In the genomic region with DNA sequence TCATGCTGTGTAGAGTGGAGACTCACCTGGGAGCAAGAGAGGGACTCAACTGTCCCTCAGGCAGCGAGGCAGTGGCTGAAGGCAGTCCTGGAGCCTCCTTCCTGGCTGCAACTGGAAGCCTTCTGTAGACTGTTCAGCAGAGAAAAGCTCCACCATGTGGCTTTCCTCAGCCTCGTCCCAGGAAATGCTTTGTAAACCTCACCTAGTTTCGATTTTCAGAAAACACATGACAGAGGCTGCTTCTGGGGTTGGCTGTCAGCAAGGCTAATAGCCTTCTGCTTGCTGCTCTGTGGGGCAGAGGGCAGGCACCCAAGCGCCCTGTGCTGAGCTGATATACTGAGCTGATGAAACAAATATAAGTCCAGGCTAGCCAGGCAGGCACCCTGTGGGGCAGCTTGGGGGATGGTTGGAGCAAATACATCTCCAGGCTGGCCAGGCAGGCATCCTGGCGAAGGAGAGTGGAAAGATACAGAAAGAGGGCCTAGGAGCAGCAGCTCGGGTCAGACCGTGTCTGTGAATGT, we compare ENCODE assay signal across 7 mouse cellular contexts. TPM values are rescaled to one million over a fixed set of nuclear protein-coding genes. Genes with fewer than 3 reads are reported as not detected.
DNase-seq lines count a peak whose midpoint lies in the region; ATAC-seq and TF ChIP-seq lines count a peak whose summit lies in the region.

TSS of gene Lgals3bp (minus strand) at position 333 of the 521 bp plus-strand sequence.

- no peak for TF ChIP-seq CTCF in bone marrow, adult 2 months (IDR thresholded peaks at IDR 0.05; ENCODE audit: control insufficient read depth, insufficient read depth, low read length)
- TF ChIP-seq CTCF in lung, adult 2 months (IDR thresholded peaks at IDR 0.05; ENCODE audit: insufficient read depth, low read length) = peak; percentile 26; the same call in 1 of the 2 replicates

- peak within 1 kb of the TSS; percentile 60 for H3K4me3 ChIP-seq in bone marrow, adult 2 months (replicated peaks; ENCODE audit: control insufficient read depth, low read depth, low read length)
- H3K4me3 ChIP-seq in lung, adult 2 months (replicated peaks; ENCODE audit: extremely low read depth, low read depth, low read length) = peak within 1 kb of the TSS; percentile 46

- DNase-seq in NIH3T3 (ENCODE audit: low read depth) = peak; percentile 90
- DNase-seq in fibroblast of lung, adult 2 months (ENCODE audit: low read depth) = peak; percentile 91
- DNase-seq in layer of hippocampus, adult 9-11 months = peak; percentile 69
- DNase-seq in lung, adult 2 months = peak; percentile 48
- DNase-seq in right cerebral cortex, postnatal 25 days = peak; percentile 42

- ATAC-seq in hematopoietic stem cell, adult 5-6 weeks (replicated peaks in 1 of 2; ENCODE audit: insufficient read depth in 1 of 2, low FRiP score in 2 of 2, low TSS enrichment in 1 of 2, low read depth in 1 of 2, poor library complexity in 2 of 2, severe bottlenecking in 2 of 2) = peak; percentile 78 to 79

- TF ChIP-seq POLR2A in bone marrow, adult 2 months (IDR thresholded peaks at IDR 0.05; ENCODE audit: borderline replicate concordance, control insufficient read depth, low read depth, low read length) = peak; percentile 60
- TF ChIP-seq POLR2A in lung, adult 2 months (IDR thresholded peaks at IDR 0.05; ENCODE audit: borderline replicate concordance, extremely low read depth, low read depth, low read length) = peak; percentile 63; the same call in 1 of the 2 replicates

- peak within 1 kb of the TSS; percentile 58 for H3K27ac ChIP-seq in bone marrow, adult 2 months (ENCODE audit: control insufficient read depth, insufficient read depth, low read depth, low read length, poor library complexity)

- 11% methylated on average over 7 of the region's 7 CpGs for WGBS in bone marrow, adult 2 months
- 13% methylated on average over 7 of the region's 7 CpGs for WGBS in lung, adult 2 months

- peaks cover 4% of the 10 kb centered on the region for H3K4me1 ChIP-seq in bone marrow, adult 2 months (ENCODE audit: control insufficient read depth, insufficient read depth, low read length)
- H3K4me1 ChIP-seq in lung, adult 2 months (ENCODE audit: control insufficient read depth, insufficient read depth, low read length) = peaks cover 19% of the 10 kb centered on the region

RNA-seq across cellular contexts. Expression of gene Lgals3bp, which starts in this region (rescaled TPM):
- 43.9 and 52.7 TPM in 2 replicates for polyA plus RNA-seq in bone marrow, adult 2 months (2011; ENCODE audit: insufficient read depth, insufficient read length, low replicate concordance, missing spikeins)
- 133 and 164 TPM in 2 replicates for total RNA-seq in hematopoietic stem cell, adult 5-6 weeks (2017)
- polyA plus RNA-seq in lung, adult 2 months (2012; rRNA removed) = 259 and 311 TPM in 2 replicates

Comparison
In these comparisons a context has a peak if more than half of its experiments do, and no peak if none do; other contexts are left out.
1. Peak in every context shown above with its lines: DNase-seq, ATAC-seq, H3K4me3 ChIP-seq and H3K27ac ChIP-seq.